Mouse (Mus musculus) fibroblast of lung, adult 2 months (primary cell): Measurements from ENCODE around the gene Dnajb12.

ENCODE experiments used
- DNase-seq: peaks from one replicate; pipeline ENCODE4 v3.0.0-alpha.2; 2011; ENCODE audit warnings: low read depth

The Dnajb12 gene

DNA sequence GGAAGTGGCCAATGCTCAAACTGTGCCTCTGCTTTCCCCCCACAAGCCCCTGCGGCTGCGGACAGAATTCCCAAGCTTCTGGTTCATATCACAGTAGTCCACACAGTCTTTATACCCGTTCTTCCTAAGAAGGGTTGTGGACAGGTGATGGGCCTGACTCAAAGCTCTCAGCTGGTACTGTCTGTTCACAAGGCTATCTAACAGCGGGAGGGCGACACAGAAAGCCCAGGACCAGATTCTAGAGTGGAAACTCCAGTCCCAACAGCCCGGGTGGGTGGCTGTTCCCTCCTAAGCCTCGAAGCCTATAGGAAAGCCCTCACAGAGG is 41.1 kb downstream of the Dnajb12 start:
- DNase-seq = no peak

DNA sequence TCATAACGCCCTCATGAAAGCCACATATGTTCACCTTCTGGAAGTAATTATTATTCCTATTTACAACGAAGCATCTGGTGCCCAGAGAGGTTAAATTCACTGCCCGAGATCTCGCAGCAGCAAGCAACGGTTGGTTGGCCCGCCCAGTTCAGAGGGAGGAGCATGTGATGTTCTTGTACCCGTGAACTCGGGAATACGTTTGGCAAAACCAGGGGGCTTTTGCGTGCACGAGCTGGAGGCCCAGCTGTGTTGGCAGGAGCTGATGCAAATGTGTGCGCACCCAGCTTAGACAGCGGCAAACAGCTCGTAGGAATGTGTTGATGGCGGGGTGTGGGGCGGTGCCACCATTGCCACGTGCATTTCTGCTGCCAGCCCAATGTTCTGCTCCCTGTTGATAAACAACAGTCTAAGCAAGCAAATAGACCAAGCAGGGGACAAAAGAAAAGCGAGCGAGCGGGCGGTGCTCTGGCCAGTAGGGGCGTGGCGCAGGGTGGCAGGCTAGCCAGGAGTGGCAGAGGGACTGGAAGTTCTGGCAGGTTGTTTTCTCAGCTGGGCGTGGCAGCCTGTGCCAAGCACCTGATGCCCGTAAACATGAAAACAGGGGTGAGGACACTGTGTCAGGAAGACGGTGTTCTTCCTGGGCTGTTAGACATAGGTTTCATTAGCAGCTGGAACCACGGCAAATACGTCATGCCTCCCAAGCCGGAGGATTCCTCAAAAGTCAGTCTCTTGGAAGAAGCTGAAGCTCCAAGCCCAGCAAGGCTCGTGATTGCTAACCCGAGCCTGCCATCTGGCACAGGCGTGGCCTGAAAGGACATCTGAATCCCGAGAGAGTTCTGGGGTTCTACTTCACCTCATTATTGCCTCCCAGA is 41.7 kb downstream of the Dnajb12 start:
- DNase-seq = no peak

DNA sequence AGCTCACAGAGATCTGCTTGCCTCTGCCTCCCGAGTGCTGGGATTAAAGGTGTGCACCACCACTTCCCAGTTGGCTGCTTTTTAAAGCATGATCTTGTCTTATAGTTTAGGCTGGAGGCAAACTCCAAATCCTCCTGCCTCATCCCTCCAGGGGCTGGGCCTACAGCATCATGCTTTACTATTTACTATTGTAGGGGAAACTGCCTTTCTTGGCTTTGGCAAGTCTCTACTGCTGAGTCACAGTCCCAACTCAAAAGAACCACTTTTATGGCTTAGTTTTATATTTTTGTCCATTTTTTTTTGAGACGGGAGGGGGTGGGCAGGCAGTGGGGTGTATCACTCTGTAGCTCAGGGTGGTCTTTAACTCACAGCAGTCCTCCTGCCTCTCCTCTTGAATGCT is 44.1 kb downstream of the Dnajb12 start:
- no peak for DNase-seq

DNA sequence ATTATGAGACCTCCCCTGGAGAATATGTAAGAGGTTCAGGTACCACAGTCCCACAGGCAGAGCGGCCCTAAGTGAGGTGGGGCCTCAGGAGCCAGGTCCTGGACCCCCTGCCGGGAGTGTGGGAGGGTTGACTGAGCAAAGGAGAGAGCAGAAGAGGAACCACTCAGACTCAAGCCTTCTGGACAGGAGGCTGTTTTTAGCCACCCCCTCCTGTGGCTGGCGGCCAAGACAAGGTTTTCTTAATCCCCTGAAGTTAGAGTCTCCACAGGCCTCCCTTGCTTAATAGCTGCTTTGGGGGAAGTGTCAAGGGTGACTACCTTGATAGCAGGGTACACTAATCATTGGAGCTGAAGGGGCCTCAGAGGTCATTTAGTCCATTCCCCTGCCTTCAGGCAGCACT is 44.9 kb downstream of the Dnajb12 start:
- DNase-seq = no peak

DNA sequence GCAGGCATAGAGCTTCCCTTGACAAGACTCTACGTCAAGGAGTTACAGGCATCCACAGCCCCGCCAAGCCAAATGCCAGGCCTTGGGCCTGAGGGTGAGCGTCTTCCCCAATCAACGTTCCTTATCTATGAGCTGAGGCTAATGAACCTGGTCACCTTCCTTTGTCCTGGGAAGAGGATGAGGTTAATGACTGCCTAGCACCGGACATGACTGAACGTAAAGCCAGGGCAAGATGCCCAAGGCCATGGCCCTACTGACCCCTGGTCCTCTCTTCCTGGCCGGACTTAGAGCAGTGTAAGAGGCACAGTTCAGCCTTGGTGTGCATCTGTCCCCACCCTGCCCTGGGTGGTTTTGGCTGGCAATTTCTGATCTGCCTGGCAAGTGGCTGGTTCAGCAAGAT is 49.8 kb downstream of the Dnajb12 start:
- DNase-seq = no peak

DNA sequence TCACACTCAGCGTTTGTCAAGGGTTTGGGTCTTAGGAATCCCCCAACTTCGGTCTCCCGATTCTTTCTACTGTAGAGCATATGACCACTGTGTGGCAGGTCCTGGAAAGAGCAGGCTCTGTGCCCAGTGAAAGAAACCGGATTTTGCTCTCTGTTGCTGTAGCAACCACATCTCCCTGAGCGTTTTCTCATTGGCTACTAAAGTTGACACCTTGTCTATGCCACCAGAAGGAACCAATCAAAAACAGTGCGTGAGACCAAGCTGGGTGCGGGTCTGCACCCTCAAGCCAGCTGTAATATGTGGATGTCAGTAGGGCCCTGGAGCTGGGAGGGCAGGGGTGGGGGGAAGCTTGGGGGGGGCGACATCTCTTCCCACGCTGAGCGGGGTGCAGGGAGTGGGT is 51.6 kb downstream of the Dnajb12 start:
- DNase-seq = no peak

DNA sequence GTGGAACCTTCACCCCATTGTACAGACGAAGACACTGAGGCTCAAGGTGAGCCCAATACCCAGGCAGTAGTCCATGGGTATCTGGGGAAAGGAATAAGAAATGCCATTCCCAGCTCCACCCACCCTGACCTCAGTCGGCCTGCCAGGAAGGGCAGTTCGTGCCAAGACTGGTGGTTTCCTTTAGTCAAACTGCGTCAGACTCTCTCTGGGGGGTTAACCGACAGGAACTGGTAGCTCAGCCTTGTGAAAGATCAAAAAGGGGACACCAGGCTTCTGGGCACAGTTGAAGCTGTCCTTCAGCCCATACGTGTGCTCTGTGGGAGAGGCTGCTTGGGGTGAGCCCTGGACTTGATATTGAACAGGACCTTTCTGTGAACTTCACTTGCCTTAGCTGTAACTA is 53.2 kb downstream of the Dnajb12 start:
- DNase-seq = no peak

DNA sequence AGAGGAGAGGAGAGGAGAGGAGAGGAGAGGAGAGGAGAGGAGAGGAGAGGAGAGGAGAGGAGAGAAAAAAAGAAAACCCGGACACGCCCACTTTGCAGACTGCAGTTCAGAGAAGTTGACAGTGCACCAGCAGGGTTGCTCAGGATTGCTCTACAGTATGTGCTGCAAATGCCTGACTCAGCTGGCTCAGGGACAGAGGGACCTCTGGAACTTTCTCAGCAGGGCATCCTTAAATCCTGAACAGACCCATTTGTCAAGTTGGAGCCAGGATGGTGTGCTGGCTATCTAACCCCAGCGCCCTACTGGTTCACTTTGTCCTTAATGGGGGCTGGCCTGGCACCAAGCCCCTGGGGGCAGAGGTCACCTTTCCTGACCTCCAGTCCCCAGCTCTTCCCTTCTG is 54.7 kb downstream of the Dnajb12 start:
- no peak for DNase-seq

DNA sequence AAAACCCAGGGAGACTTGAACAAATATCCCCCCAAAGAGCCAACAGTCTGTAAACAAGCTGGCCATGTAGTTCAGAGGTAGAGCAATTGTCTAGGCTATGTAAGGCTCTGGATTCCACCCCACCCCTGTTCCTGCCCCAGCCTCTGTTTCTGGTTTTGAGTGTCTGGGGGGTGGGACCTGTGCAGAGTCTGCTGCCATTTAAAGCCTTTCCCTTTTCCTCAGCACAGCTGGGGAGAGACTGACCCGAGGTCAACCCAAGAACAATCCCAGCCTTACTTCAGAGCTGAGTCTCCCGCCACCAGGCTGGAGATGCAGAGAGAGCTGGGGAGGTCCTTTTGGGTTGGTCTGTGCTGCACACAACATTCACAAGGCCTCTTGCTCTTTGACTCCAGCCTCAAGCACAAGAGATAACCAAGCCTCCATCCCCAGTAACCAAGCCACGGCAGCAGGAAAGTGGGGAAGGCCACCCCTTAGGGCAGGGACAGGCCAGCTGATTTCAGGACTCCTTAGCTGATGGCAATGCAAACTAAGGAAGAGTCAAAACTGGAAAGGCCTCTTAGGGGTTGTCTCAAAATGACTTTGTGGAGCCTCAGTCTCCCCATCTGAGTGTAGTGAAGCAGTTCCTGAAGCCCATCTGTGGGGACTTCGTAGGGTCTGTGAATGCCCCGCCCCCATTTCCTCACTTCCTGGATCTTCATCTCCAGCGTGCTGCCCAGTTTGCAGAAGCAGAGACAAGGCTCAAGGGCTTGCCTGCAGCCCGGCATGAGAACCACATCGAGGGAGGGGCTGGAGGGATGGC is 56.9 kb downstream of the Dnajb12 start:
- DNase-seq = no peak

DNA sequence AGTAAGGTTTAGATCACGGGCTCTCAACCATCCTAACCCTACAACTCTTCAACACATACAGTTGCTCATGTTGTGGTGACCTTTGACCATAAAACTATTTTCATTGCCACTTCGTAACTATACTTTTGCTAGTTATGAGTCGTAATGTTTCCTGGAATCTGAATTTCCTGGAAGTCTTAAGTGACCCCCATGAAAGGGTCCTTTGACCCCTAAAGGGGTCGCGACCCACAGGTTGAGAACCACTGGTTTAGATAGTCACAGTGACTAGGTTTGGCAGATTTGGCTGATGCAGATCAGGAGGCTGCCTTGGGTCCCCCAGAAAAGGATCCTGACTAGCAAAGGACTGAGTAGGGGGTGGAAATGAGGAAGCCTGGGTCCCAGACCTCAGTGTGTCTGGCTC is 59.3 kb downstream of the Dnajb12 start:
- no peak for DNase-seq

DNA sequence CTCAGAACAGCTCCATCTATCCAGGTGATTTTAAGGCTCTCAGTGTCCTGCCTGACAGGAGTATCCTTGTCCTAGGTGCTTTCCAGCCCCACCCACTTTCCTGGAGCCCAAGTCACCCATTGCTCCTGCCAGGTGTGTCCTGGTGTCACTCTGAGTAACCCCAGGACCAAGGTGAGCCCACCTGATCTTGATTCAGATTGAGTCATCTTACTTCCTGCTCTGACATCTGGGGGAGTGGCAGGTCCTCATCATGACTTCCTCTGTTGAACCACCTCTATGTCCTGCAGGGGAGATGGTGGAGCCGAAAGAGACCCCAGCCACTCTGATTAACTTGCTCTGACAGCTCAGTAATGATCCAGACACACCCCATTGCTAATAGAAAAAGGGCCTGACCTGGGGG is 59.7 kb downstream of the Dnajb12 start:
- no peak for DNase-seq

DNA sequence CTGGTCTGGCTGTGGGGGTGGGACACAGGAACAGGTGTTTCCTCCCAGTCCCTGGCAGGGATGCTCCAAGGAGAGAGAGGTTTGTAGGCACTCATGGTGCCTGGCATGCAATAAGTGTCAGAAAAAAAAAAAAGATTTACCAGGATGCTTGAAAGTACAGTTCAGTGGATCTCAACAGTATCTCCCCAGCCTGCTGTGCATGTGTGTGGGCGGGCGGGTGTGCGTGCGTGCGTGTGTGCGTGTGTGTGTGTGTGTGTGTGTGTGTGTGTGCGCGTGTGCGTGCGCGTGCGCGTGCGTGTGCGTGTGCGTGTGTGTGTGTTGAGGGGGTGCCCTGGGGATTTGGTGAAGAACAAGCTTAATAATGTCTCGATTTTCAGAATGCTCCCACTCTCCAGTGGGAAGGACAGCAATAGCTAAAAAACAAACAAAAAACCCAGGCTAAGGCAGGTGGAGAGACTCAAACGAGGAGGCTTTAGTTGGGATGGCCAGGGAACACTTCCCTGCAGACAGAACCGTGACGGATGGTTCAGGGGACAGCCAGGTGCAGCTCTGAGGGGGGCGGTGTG is 63.0 kb downstream of the Dnajb12 start:
- DNase-seq = no peak

DNA sequence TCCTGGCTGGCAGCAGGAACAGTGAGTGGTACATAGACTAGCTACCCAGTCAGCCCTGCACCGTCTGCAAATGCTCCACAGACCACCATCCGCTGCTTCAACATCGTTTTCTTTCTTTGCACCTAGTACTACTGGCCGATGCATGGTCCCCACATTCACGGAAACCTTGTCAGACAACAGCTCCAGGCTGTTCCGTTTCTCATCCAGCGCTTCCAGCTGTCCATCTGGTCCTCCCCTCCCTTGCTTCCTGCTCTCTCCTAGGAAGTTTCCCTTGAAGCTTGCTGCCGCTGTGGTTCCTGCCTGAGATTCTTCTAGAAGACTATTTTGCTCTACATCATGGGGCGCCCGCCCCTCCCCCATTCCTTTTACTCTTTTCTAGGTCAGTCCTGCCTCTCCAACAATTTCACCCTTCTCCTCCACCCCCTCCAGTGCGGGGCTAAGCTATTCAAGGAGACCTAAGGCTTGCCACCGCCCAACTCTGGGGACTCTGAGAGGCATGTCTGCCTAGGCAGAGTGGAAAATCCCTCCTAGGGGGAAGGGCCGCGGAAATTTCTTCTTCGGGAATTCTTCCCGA is 63.6 kb downstream of the Dnajb12 start:
- DNase-seq = no peak

DNA sequence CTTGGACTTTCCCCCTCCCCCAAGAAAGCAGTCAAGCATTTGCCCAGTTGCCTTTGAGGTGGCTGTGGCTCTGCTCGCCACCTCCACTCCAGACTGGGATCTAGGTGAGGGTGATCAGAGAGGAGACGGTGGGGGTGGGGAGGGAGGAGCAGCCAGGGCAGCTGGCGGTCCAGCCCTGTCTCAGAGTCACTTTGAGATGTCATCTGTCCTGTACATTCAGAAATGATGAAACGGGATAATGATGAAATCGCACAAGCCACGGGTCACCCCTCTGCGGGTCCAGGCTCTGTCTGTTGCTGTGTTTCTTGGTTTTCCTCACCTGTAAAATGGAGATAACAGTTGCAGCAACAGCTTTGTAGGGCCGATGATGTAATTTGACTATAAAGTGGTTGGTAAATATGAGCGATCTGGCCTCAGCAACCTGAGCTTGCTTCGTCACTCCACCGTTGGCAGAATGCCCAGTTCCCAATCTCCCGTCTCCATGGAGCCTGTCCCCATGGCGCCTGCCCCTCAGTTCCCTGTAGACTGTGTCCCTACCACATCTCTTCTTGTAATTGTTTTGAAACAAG is 64.1 kb downstream of the Dnajb12 start:
- no peak for DNase-seq

DNA sequence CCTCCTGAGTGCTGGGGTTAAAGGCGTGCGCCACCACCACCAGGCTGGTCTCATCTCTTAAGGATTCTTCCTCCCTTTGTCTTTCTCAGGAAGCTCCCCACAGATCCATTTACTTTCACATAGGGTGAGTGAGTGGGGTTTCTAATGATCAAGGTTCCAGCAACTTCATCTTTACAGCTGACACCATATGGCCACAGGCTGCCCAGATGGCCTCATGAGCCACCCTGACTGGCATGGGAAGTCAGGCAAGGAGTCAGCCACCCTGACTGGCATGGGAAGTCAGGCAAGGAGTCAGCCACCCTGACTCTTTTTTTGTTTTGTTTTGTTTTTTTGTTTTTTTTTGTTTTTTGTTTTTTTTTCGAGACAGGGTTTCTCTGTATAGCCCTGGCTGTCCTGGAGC is 66.1 kb downstream of the Dnajb12 start:
- DNase-seq = no peak

DNA sequence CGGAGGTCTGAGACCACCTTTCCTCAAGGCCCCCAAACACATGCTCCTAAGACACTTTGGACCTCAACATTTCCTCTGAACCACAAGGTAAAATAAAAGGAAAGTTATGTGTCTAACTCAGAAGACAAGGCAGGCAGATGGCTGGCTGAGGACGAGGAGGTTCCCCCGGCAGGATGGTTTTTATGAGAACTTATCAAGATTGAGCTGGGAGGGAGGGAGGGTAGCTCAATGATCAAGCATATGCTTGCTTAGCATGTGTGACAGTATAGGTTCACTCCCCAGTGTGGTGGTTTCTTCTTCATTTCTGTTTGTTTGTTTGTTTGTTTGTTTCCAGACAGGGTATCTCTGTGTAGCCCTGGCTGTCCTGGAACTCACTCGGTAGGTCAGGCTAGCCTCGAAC is 67.0 kb downstream of the Dnajb12 start:
- DNase-seq = no peak

DNA sequence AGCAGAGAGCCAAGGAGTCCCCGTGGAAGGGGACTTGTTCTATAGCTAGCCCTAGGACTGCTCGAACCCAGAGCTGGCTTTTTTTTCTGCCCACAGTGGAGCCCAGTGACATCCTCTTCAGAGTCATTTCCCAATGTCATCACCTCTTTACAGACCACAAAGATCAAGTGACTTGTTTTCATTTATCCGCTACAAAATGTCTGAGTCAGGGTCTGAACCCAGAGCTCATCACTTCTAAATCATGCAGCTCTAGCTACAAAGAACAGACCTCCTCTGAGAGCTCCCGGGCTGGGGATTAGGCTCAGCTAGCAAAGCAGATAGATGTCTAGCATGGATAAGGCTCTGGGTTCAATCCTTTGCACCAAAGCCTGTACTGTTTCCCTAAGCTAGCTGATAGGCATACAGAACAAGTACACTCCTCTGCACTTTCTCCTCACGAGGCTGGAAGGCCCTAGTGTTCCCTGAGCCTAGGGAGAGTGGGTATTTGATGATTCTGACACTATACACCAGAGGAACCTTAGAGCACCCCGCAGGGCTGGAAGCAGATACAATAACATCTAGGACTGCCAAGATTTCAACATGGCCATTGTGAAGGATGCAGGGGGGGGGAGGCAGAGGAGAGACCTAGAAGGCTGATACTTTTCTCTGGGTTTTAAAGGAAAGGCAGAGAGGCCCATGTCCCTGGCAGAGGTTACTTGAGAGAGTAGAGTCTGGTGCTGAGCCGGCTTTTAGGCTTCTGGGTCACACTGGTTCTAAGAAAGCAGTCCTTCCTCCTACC is 68.1 kb downstream of the Dnajb12 start:
- DNase-seq = no peak

DNA sequence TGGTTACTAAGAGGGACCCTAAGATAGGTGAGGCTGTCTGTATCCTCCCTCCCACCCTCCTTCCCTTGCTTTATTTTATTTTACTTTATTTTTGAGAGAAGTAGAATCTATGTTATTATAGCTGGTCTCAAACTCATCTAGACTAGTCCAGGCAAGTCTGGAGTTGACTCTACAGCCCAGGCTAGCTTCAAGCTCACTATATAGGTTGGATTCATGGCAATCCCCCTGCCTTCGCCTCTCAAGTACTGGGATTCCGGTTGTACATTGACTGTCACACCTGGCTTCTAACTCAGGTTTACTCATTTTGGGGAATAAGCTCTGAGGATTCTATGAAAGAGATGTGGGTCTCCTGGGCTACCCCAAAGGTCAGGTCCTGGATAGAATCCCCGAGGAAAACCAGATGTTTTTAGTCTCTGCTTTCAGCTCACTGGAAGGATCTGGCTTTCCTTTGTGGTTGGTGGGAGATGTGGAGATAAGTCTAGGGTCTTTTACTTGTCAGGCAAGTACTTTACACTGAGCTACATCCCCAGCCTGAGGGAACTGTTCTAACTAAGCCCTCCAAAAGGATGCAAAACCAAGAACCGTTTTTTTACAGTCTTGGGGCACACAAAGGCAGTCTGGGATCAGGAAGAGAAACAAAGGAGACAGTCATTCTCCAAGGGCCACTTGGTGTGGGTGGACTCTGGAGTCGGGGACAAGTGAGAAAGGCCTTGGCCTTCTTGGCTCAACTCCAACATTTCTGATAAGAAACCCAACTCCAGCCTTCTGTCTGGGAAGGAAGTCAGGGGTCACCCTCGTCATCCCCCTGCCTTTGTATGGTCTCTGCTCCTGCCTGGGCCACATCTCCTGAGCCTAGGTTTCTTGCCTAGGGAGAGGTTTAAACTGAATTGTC is 69.3 kb downstream of the Dnajb12 start:
- peak; percentile 58 for DNase-seq
